Mouse (Mus musculus): ENCODE measurements around the gene Klk1b5.

DNA sequence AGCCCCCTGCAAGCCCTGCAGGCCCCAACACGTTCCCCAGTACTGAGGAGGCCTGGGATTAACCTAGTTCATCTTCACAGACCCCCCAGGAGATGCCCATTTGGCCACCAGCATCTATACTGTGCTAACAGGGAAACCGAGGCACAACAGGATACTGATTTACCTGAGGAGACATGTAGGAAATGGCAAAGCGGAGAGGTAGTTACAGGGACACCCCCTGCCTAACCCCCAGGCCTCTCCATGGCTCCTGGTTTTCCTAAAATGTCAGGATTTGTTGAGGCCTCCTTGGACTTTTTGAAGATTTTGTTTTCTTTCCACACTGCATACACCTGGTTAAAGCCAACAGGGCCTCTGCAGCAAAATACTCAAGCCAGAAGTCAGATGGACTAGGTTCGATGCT is 41.5 kb downstream of the Klk1b5 start, which contains the start of gene Acp4:
- no peak for TF ChIP-seq POLR2AphosphoS5 (IDR thresholded peaks at IDR 0.05; ENCODE audit: insufficient replicate concordance, low read depth, low read length)
- TF ChIP-seq GATA1 (IDR thresholded peaks at IDR 0.05; ENCODE audit: borderline replicate concordance, low read length) = no peak
- no peak for TF ChIP-seq CTCF (IDR thresholded peaks at IDR 0.05; ENCODE audit: low read depth, low read length)
